Comparison of ENCODE assay signal across 22 mouse cellular contexts in the genomic region with DNA sequence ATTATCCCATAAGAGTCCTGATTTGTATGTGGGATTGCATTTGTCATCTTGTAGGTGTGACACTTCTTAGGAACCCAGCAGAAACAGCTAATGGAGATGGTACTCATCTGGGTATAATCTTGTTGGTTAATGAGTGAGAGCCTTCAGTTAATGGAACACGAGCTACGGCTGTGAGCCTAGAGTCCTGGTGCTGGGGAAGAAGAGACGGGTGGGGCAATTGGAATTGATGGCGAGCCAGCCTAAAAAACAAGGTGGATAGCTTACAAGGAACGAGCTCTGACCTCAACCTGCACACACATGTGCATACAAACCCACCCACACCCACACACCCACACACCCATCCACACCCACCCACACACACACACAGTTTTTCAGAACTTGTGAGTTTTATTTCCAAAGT.
DNase-seq lines count a peak whose midpoint lies in the region; ATAC-seq lines count a peak whose summit lies in the region.
"Had no signal": no experiment of that assay in that cellular context is flagged by ENCODE, and none has a peak within 500 bp of the region (broad histone marks: within the 10 kb centered on the region; RNA-seq: fewer than 3 reads in every experiment).

No protein-coding gene starts in this region.

- H3K27ac ChIP-seq in hindbrain, embryonic 11.5 days (ENCODE audit: low read depth, low read length): no peak overlapping the region
- no peak overlapping the region for H3K27ac ChIP-seq in hindbrain, embryonic 10.5 days
- H3K27ac ChIP-seq in forebrain, embryonic 12.5 days: no peak overlapping the region
- H3K27ac ChIP-seq in hindbrain, embryonic 13.5 days: no peak overlapping the region
- no peak overlapping the region for H3K27ac ChIP-seq in midbrain, embryonic 15.5 days
- no peak overlapping the region for H3K27ac ChIP-seq in limb, embryonic 10.5 days
- H3K27ac ChIP-seq: embryonic facial prominence, embryonic 15.5 days; limb, embryonic 12.5 days; liver, embryonic 12.5 days had no signal

- peak; percentile 48 for ATAC-seq in hindbrain, embryonic 11.5 days (ENCODE audit: low FRiP score)
- ATAC-seq in forebrain, embryonic 12.5 days (ENCODE audit: low FRiP score): peak; percentile 58
- ATAC-seq in hindbrain, embryonic 13.5 days (ENCODE audit: low FRiP score): peak; percentile 74
- peak; percentile 75 for ATAC-seq in midbrain, embryonic 15.5 days (replicated peaks)
- ATAC-seq: activated CD4-positive, CD25-positive, alpha-beta regulatory T cell, adult 4 months; CD4-positive, CD25-positive, alpha-beta regulatory T cell, adult 4 months; liver, embryonic 12.5 days had no signal

- no peaks in the 10 kb centered on the region for H3K4me1 ChIP-seq in hindbrain, embryonic 11.5 days (replicated peaks; ENCODE audit: control insufficient read depth, insufficient read depth, low read length)
- H3K4me1 ChIP-seq in hindbrain, embryonic 10.5 days (replicated peaks): peaks cover 9% of the 10 kb centered on the region; the same call in 1 of the 2 replicates
- H3K4me1 ChIP-seq in forebrain, embryonic 12.5 days: no peaks in the 10 kb centered on the region
- no peaks in the 10 kb centered on the region for H3K4me1 ChIP-seq in hindbrain, embryonic 13.5 days (replicated peaks)
- no peaks in the 10 kb centered on the region for H3K4me1 ChIP-seq in midbrain, embryonic 15.5 days
- H3K4me1 ChIP-seq in limb, embryonic 10.5 days: no peaks in the 10 kb centered on the region
- H3K4me1 ChIP-seq: embryonic facial prominence, embryonic 15.5 days; limb, embryonic 12.5 days; liver, embryonic 12.5 days had no signal

- no peaks in the 10 kb centered on the region for H3K27me3 ChIP-seq in hindbrain, embryonic 11.5 days (ENCODE audit: control insufficient read depth, insufficient read depth, low read length)
- H3K27me3 ChIP-seq in hindbrain, embryonic 10.5 days (ENCODE audit: insufficient read depth, poor library complexity, severe bottlenecking): no peaks in the 10 kb centered on the region
- no peaks in the 10 kb centered on the region; the same call in 1 of the 2 replicates for H3K27me3 ChIP-seq in forebrain, embryonic 12.5 days
- H3K27me3 ChIP-seq in hindbrain, embryonic 13.5 days: no peaks in the 10 kb centered on the region
- no peaks in the 10 kb centered on the region for H3K27me3 ChIP-seq in midbrain, embryonic 15.5 days (replicated peaks)
- H3K27me3 ChIP-seq in limb, embryonic 10.5 days (ENCODE audit: low read depth, poor library complexity, severe bottlenecking): no peaks in the 10 kb centered on the region
- H3K27me3 ChIP-seq: embryonic facial prominence, embryonic 15.5 days; limb, embryonic 12.5 days; liver, embryonic 12.5 days had no signal

- H3K9ac ChIP-seq in hindbrain, embryonic 11.5 days (ENCODE audit: low read depth, low read length): no peak overlapping the region
- no peak overlapping the region for H3K9ac ChIP-seq in forebrain, embryonic 12.5 days
- H3K9ac ChIP-seq in hindbrain, embryonic 13.5 days: no peak overlapping the region
- H3K9ac ChIP-seq in midbrain, embryonic 15.5 days: no peak overlapping the region
- H3K9ac ChIP-seq: embryonic facial prominence, embryonic 15.5 days; limb, embryonic 12.5 days; liver, embryonic 12.5 days had no signal

- 77% methylated on average over 5 of the region's 5 CpGs for WGBS in hindbrain, embryonic 11.5 days
- WGBS in hindbrain, embryonic 10.5 days: 81% methylated on average over 5 of the region's 5 CpGs
- WGBS in forebrain, embryonic 12.5 days: 78% methylated on average over 5 of the region's 5 CpGs
- WGBS in hindbrain, embryonic 13.5 days: 72% methylated on average over 5 of the region's 5 CpGs
- 76% methylated on average over 5 of the region's 5 CpGs for WGBS in midbrain, embryonic 15.5 days
- WGBS in limb, embryonic 10.5 days: 77% methylated on average over 5 of the region's 5 CpGs

- H3K4me3 ChIP-seq in hindbrain, embryonic 11.5 days (ENCODE audit: low read depth, low read length): no peak overlapping the region
- no peak overlapping the region for H3K4me3 ChIP-seq in hindbrain, embryonic 10.5 days
- H3K4me3 ChIP-seq in forebrain, embryonic 12.5 days (replicated peaks): no peak overlapping the region
- no peak overlapping the region for H3K4me3 ChIP-seq in hindbrain, embryonic 13.5 days
- no peak overlapping the region for H3K4me3 ChIP-seq in midbrain, embryonic 15.5 days
- H3K4me3 ChIP-seq in limb, embryonic 10.5 days: no peak overlapping the region
- H3K4me3 ChIP-seq: embryonic facial prominence, embryonic 15.5 days; limb, embryonic 12.5 days; liver, embryonic 12.5 days had no signal

- H3K9me3 ChIP-seq in hindbrain, embryonic 11.5 days (ENCODE audit: control insufficient read depth, low read length): no peaks in the 10 kb centered on the region
- H3K9me3 ChIP-seq in hindbrain, embryonic 10.5 days: no peaks in the 10 kb centered on the region
- no peaks in the 10 kb centered on the region for H3K9me3 ChIP-seq in forebrain, embryonic 12.5 days
- no peaks in the 10 kb centered on the region for H3K9me3 ChIP-seq in hindbrain, embryonic 13.5 days
- H3K9me3 ChIP-seq in midbrain, embryonic 15.5 days: no peaks in the 10 kb centered on the region
- no peaks in the 10 kb centered on the region for H3K9me3 ChIP-seq in limb, embryonic 10.5 days (replicated peaks)
- H3K9me3 ChIP-seq: embryonic facial prominence, embryonic 15.5 days; G1E; limb, embryonic 12.5 days; liver, embryonic 12.5 days had no signal

- no peaks in the 10 kb centered on the region for H3K36me3 ChIP-seq in hindbrain, embryonic 11.5 days (ENCODE audit: control insufficient read depth, insufficient read depth, low read length)
- H3K36me3 ChIP-seq in hindbrain, embryonic 10.5 days: no peaks in the 10 kb centered on the region
- H3K36me3 ChIP-seq in forebrain, embryonic 12.5 days (replicated peaks): no peaks in the 10 kb centered on the region
- no peaks in the 10 kb centered on the region for H3K36me3 ChIP-seq in hindbrain, embryonic 13.5 days
- no peaks in the 10 kb centered on the region for H3K36me3 ChIP-seq in midbrain, embryonic 15.5 days (replicated peaks)
- no peaks in the 10 kb centered on the region for H3K36me3 ChIP-seq in limb, embryonic 10.5 days
- H3K36me3 ChIP-seq: embryonic facial prominence, embryonic 15.5 days; G1E; limb, embryonic 12.5 days; liver, embryonic 12.5 days had no signal

- no peak overlapping the region for H3K4me2 ChIP-seq in hindbrain, embryonic 11.5 days (replicated peaks; ENCODE audit: low read depth, low read length)
- H3K4me2 ChIP-seq in forebrain, embryonic 12.5 days: no peak overlapping the region
- no peak overlapping the region for H3K4me2 ChIP-seq in hindbrain, embryonic 13.5 days
- H3K4me2 ChIP-seq in midbrain, embryonic 15.5 days: no peak overlapping the region
- H3K4me2 ChIP-seq: embryonic facial prominence, embryonic 15.5 days; heart, embryonic 11.5 days; limb, embryonic 12.5 days; liver, embryonic 12.5 days had no signal

- no peak for DNase-seq in hindbrain, embryonic 11.5 days (ENCODE audit: low spot score)
- DNase-seq in hindbrain, embryonic 10.5 days (ENCODE audit: low spot score): no peak
- DNase-seq in limb, embryonic 10.5 days (ENCODE audit: low spot score): no peak
- no peak for DNase-seq in embryo, embryonic 11 days
- no peak for DNase-seq in ovary, postnatal 14 days (ENCODE audit: low spot score)
- DNase-seq: adrenal gland, postnatal 25 days; cerebellum, adult 11 months; kidney, adult 18-20 months; lung, adult 2 months; right cerebral cortex, postnatal 14 days; spleen, adult 18-20 months; thymus, adult 18-20 months had no signal
